In genomic region chr12:102516151-102516550, GRCm38 (mm10) we compare ENCODE assay signal across 30 mouse cellular contexts. TPM values are rescaled to one million over a fixed set of nuclear protein-coding genes. Genes with fewer than 3 reads are reported as not detected.
"Had no signal": no experiment of that assay in that cellular context is flagged by ENCODE, and none has a peak within 500 bp of the region (broad histone marks: within the 10 kb centered on the region; RNA-seq: fewer than 3 reads in every experiment).

No protein-coding gene starts in this region.

- H3K36me3 ChIP-seq: embryonic facial prominence, embryonic 10.5 days; embryonic facial prominence, embryonic 12.5 days; embryonic facial prominence, embryonic 13.5 days; embryonic facial prominence, embryonic 15.5 days; forebrain, embryonic 10.5 days; forebrain, embryonic 12.5 days; forebrain, embryonic 15.5 days; heart, embryonic 10.5 days had no signal

- H3K27ac ChIP-seq: embryonic facial prominence, embryonic 10.5 days; embryonic facial prominence, embryonic 12.5 days; embryonic facial prominence, embryonic 13.5 days; embryonic facial prominence, embryonic 15.5 days; forebrain, embryonic 10.5 days; forebrain, embryonic 12.5 days; forebrain, embryonic 13.5 days; gastrocnemius, adult 2 months; heart, adult 2 months; heart, embryonic 10.5 days had no signal

- ATAC-seq: forebrain, embryonic 13.5 days; forebrain, embryonic 14.5 days; forebrain, embryonic 15.5 days; forebrain, embryonic 16.5 days; forebrain, postnatal 0 days had no signal

- H3K9me3 ChIP-seq: embryonic facial prominence, embryonic 10.5 days; embryonic facial prominence, embryonic 12.5 days; embryonic facial prominence, embryonic 13.5 days; embryonic facial prominence, embryonic 15.5 days; forebrain, embryonic 10.5 days; forebrain, embryonic 12.5 days; forebrain, embryonic 13.5 days; forebrain, embryonic 15.5 days; heart, embryonic 10.5 days had no signal

- H3K4me1 ChIP-seq: heart, embryonic 10.5 days had no signal

- H3K27me3 ChIP-seq: embryonic facial prominence, embryonic 12.5 days; embryonic facial prominence, embryonic 13.5 days; embryonic facial prominence, embryonic 15.5 days; forebrain, embryonic 12.5 days; forebrain, embryonic 13.5 days; forebrain, embryonic 15.5 days had no signal

- H3K4me3 ChIP-seq: embryonic facial prominence, embryonic 10.5 days; embryonic facial prominence, embryonic 12.5 days; embryonic facial prominence, embryonic 13.5 days; embryonic facial prominence, embryonic 15.5 days; erythroblast, embryonic 14.5 days; forebrain, embryonic 10.5 days; forebrain, embryonic 12.5 days; forebrain, embryonic 13.5 days; forebrain, embryonic 15.5 days; gastrocnemius, adult 2 months; heart, adult 2 months; heart, embryonic 10.5 days had no signal

- H3K9ac ChIP-seq: embryonic facial prominence, embryonic 12.5 days; embryonic facial prominence, embryonic 13.5 days; embryonic facial prominence, embryonic 15.5 days; forebrain, embryonic 12.5 days; forebrain, embryonic 13.5 days; forebrain, embryonic 15.5 days; forebrain, postnatal 0 days had no signal

- DNase-seq: cerebellum, postnatal 10 days; cerebellum, postnatal 14 days; cerebellum, postnatal 25 days; cerebellum, postnatal 36 days; embryo, embryonic 11 days; forebrain, postnatal 0 days; gastrocnemius, adult 2 months; gastrocnemius, postnatal 10 days; gastrocnemius, postnatal 14 days; gastrocnemius, postnatal 25 days; gastrocnemius, postnatal 36 days; heart, adult 11 months; heart, adult 18-20 months; heart, adult 2 months had no signal

RNA-seq across cellular contexts. Expression of gene Chga, which starts 38.6 kb away (rescaled TPM):
- total RNA-seq: common myeloid progenitor, adult 5-6 weeks; gastrocnemius, adult 18-20 months; gastrocnemius, adult 2 months; gastrocnemius, adult 8-10 months; gastrocnemius, postnatal 14 days; gastrocnemius, postnatal 25 days; gastrocnemius, postnatal 36 days; granulocyte monocyte progenitor cell, adult 5-6 weeks; heart, adult 18-20 months; heart, adult 2 months had no signal
